Mouse (Mus musculus): ENCODE data around the gene Chst14. TPM values are rescaled to one million over a fixed set of nuclear protein-coding genes. Genes with fewer than 3 reads are reported as not detected.
A peak's percentile ranks its signal among the peaks of the same experiment; 100 is the strongest.

Gene Chst14
- polyA plus RNA-seq, 1 experiment: 25.4 TPM

GRCm38 (mm10) chr2:118916436-118916835 is 9.9 kb upstream of the Chst14 start:
- no peak overlapping the region for H3K4me2 ChIP-seq (ENCODE audit: low read depth)
- H3K4me3 ChIP-seq: no peak overlapping the region
- no peak overlapping the region for H3ac ChIP-seq (ENCODE audit: control insufficient read depth, insufficient read length)
- peaks cover 2% of the 10 kb centered on the region for H3K36me3 ChIP-seq (ENCODE audit: control insufficient read depth, insufficient read depth)
- H3K79me2 ChIP-seq (ENCODE audit: control insufficient read depth, insufficient read depth): peaks cover 5% of the 10 kb centered on the region
- H3K27me3 ChIP-seq (ENCODE audit: control insufficient read depth, insufficient read depth, insufficient read length): no peaks in the 10 kb centered on the region
- TF ChIP-seq TCF12 (IDR thresholded peaks at IDR 0.05; ENCODE audit: insufficient read depth, poor library complexity, severe bottlenecking) (no peak), TCF3 (IDR thresholded peaks at IDR 0.05; ENCODE audit: insufficient read length, low read depth) (no peak), POLR2AphosphoS2 (IDR thresholded peaks at IDR 0.05; ENCODE audit: insufficient read length, low read depth) (no peak), SRF (IDR thresholded peaks at IDR 0.05; ENCODE audit: control insufficient read depth, insufficient read length, low read depth) (no peak), CEBPB (IDR thresholded peaks at IDR 0.05; ENCODE audit: insufficient read depth, poor library complexity, severe bottlenecking) (no peak), MYOD1 (IDR thresholded peaks at IDR 0.05; ENCODE audit: control insufficient read depth in 1 of 3, insufficient read length in 2 of 3, low read depth in 2 of 3) (no peak), REST (IDR thresholded peaks at IDR 0.05; ENCODE audit: insufficient read depth, insufficient read length) (no peak), MAX (IDR thresholded peaks at IDR 0.05; ENCODE audit: low read depth) (no peak), USF1 (IDR thresholded peaks at IDR 0.05; ENCODE audit: low read depth) (no peak), POLR2A (IDR thresholded peaks at IDR 0.05; ENCODE audit: insufficient read length, low read depth) (no peak), MYOG (IDR thresholded peaks at IDR 0.05; ENCODE audit: control insufficient read depth in 1 of 3, insufficient read depth in 1 of 3, insufficient read length in 2 of 3, low read depth in 2 of 3) (no peak), E2F4 (IDR thresholded peaks at IDR 0.05; ENCODE audit: insufficient read depth) (no peak)

GRCm38 (mm10) chr2:118918543-118918942 is 7.8 kb upstream of the Chst14 start:
- H3K4me3 ChIP-seq: no peak overlapping the region
- H3ac ChIP-seq (ENCODE audit: control insufficient read depth, insufficient read length): no peak overlapping the region
- no peaks in the 10 kb centered on the region for H3K27me3 ChIP-seq (ENCODE audit: control insufficient read depth, insufficient read depth, insufficient read length)
- no peak overlapping the region for H3K4me2 ChIP-seq (ENCODE audit: low read depth)
- TF ChIP-seq TCF3 (IDR thresholded peaks at IDR 0.05; ENCODE audit: insufficient read length, low read depth) (no peak), POLR2AphosphoS2 (IDR thresholded peaks at IDR 0.05; ENCODE audit: insufficient read length, low read depth) (no peak), TCF12 (IDR thresholded peaks at IDR 0.05; ENCODE audit: insufficient read depth, poor library complexity, severe bottlenecking) (no peak), SRF (IDR thresholded peaks at IDR 0.05; ENCODE audit: control insufficient read depth, insufficient read length, low read depth) (no peak), MYOD1 (IDR thresholded peaks at IDR 0.05; ENCODE audit: control insufficient read depth in 1 of 3, insufficient read length in 2 of 3, low read depth in 2 of 3) (no peak), USF1 (IDR thresholded peaks at IDR 0.05; ENCODE audit: low read depth) (no peak), CEBPB (IDR thresholded peaks at IDR 0.05; ENCODE audit: insufficient read depth, poor library complexity, severe bottlenecking) (no peak), E2F4 (IDR thresholded peaks at IDR 0.05; ENCODE audit: insufficient read depth) (no peak), MAX (IDR thresholded peaks at IDR 0.05; ENCODE audit: low read depth) (no peak), POLR2A (IDR thresholded peaks at IDR 0.05; ENCODE audit: insufficient read length, low read depth) (no peak), MYOG (IDR thresholded peaks at IDR 0.05; ENCODE audit: control insufficient read depth in 1 of 3, insufficient read depth in 1 of 3, insufficient read length in 2 of 3, low read depth in 2 of 3) (no peak), REST (IDR thresholded peaks at IDR 0.05; ENCODE audit: insufficient read depth, insufficient read length) (no peak)
- H3K36me3 ChIP-seq (ENCODE audit: control insufficient read depth, insufficient read depth): peaks cover 6% of the 10 kb centered on the region
- no peaks in the 10 kb centered on the region for H3K79me2 ChIP-seq (ENCODE audit: control insufficient read depth, insufficient read depth)

GRCm38 (mm10) chr2:118920428-118920827 is 5.9 kb upstream of the Chst14 start:
- H3K4me3 ChIP-seq: no peak overlapping the region
- no peak overlapping the region for H3ac ChIP-seq (ENCODE audit: control insufficient read depth, insufficient read length)
- peaks cover 6% of the 10 kb centered on the region for H3K36me3 ChIP-seq (ENCODE audit: control insufficient read depth, insufficient read depth)
- TF ChIP-seq MYOG (IDR thresholded peaks at IDR 0.05; ENCODE audit: control insufficient read depth in 1 of 3, insufficient read depth in 1 of 3, insufficient read length in 2 of 3, low read depth in 2 of 3): peak in 2 of 3 experiments; percentile 51 to 69
- peak in 1 of 3 experiments; percentile 28 for TF ChIP-seq MYOD1 (IDR thresholded peaks at IDR 0.05; ENCODE audit: control insufficient read depth in 1 of 3, insufficient read length in 2 of 3, low read depth in 2 of 3)
- TF ChIP-seq REST (IDR thresholded peaks at IDR 0.05; ENCODE audit: insufficient read depth, insufficient read length): no peak
- no peak for TF ChIP-seq TCF12 (IDR thresholded peaks at IDR 0.05; ENCODE audit: insufficient read depth, poor library complexity, severe bottlenecking)
- H3K27me3 ChIP-seq (ENCODE audit: control insufficient read depth, insufficient read depth, insufficient read length): no peaks in the 10 kb centered on the region
- H3K4me2 ChIP-seq (ENCODE audit: low read depth): no peak overlapping the region
- H3K79me2 ChIP-seq (ENCODE audit: control insufficient read depth, insufficient read depth): no peaks in the 10 kb centered on the region

GRCm38 (mm10) chr2:118925952-118926351 is 344 bp upstream of the Chst14 start:
- no peaks in the 10 kb centered on the region for H3K79me2 ChIP-seq (ENCODE audit: control insufficient read depth, insufficient read depth)
- peaks cover 6% of the 10 kb centered on the region for H3K36me3 ChIP-seq (ENCODE audit: control insufficient read depth, insufficient read depth)
- H3ac ChIP-seq (ENCODE audit: control insufficient read depth, insufficient read length): peak overlapping the region; percentile 25
- H3K4me3 ChIP-seq: peak overlapping the region; percentile 65
- TF ChIP-seq POLR2A (IDR thresholded peaks at IDR 0.05; ENCODE audit: insufficient read length, low read depth) (no peak), E2F4 (IDR thresholded peaks at IDR 0.05; ENCODE audit: insufficient read depth) (no peak), SRF (IDR thresholded peaks at IDR 0.05; ENCODE audit: control insufficient read depth, insufficient read length, low read depth) (no peak), USF1 (IDR thresholded peaks at IDR 0.05; ENCODE audit: low read depth) (no peak), CEBPB (IDR thresholded peaks at IDR 0.05; ENCODE audit: insufficient read depth, poor library complexity, severe bottlenecking) (no peak), MYOD1 (IDR thresholded peaks at IDR 0.05; ENCODE audit: control insufficient read depth in 1 of 3, insufficient read length in 2 of 3, low read depth in 2 of 3) (no peak), TCF12 (IDR thresholded peaks at IDR 0.05; ENCODE audit: insufficient read depth, poor library complexity, severe bottlenecking) (no peak)
- peak overlapping the region; percentile 97 for H3K4me2 ChIP-seq (ENCODE audit: low read depth)
- H3K27me3 ChIP-seq (ENCODE audit: control insufficient read depth, insufficient read depth, insufficient read length): no peaks in the 10 kb centered on the region
